Mouse (Mus musculus) brain, embryonic 14.5 days (tissue): Measurements from ENCODE around the gene Ift88.

ENCODE experiments used
- CTCF ChIP-seq: fragments of 200-500 bp; IDR thresholded peaks from 2 replicates; pipeline ENCODE4 v1.5.1; 2012; ENCODE audit warnings: inconsistent platforms, mild to moderate bottlenecking, moderate library complexity, borderline replicate concordance; ENCODE audit not compliant: insufficient read depth, insufficient read length; ENCODE audit errors: extremely low read depth
- POLR2A ChIP-seq: fragments of 200-500 bp; IDR thresholded peaks from 2 replicates; pipeline ENCODE4 v1.6.1; 2012; ENCODE audit warnings: mild to moderate bottlenecking, inconsistent platforms, borderline replicate concordance; ENCODE audit not compliant: poor library complexity, insufficient read depth, insufficient read length, severe bottlenecking; ENCODE audit errors: extremely low read depth

DNA sequence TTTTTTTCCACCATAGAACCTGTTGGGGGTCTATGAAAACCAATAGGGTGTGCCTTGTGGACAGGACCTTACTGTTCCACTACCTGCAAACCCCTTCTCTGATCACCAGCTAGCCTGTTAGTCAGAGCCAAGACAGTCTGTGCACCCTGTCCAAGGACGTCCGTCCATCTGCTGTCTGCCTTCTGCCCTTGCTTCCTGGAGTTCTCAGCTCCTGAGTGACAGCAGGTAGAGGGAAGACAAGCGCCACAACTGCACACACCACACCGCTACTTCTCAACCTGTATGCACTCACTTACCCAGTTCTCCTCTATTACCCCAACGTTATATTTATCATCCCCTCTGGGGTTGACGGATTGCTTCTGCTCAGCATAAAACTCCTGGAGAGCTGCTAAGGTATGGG is 141.8 kb downstream of the Ift88 start:
- TF ChIP-seq POLR2A (no peak), CTCF (no peak)
